Mouse (Mus musculus) left cerebral cortex, postnatal 14 days (tissue): ENCODE measurements around the gene Lpp. TPM values are rescaled to one million over a fixed set of nuclear protein-coding genes. Genes with fewer than 3 reads are reported as not detected.

ENCODE experiments used
- DNase-seq, 2 experiments: peaks; one replicate each; pipeline ENCODE4 v3.0.0; 2021 to 2022; ENCODE audit warnings: low spot score in 2 of 2, mixed read lengths in 1 of 2
- intact Hi-C: fragments of 180-260 bp; cut with DNase I; formaldehyde crosslinking; loops from one replicate; pipeline ENCODE4 v1.15.1; 2025
- total RNA-seq, 2 experiments: library from RNA; stranded (reverse); gene quantifications; 2 replicates each; pipeline ENCODE4 v1.2.3; 2021

Lpp gene
- total RNA-seq, 2 experiments from 2014 or later, result 6.8 to 8.3 TPM

- no peak for DNase-seq
- intact Hi-C loops, result no loop called here
Observed at GRCm38 (mm10) chr16:24396504-24396903, 3.2 kb downstream of the Lpp start.

- no peak for DNase-seq
Observed at GRCm38 (mm10) chr16:24398476-24398875, 5.2 kb downstream of the Lpp start.

DNA sequence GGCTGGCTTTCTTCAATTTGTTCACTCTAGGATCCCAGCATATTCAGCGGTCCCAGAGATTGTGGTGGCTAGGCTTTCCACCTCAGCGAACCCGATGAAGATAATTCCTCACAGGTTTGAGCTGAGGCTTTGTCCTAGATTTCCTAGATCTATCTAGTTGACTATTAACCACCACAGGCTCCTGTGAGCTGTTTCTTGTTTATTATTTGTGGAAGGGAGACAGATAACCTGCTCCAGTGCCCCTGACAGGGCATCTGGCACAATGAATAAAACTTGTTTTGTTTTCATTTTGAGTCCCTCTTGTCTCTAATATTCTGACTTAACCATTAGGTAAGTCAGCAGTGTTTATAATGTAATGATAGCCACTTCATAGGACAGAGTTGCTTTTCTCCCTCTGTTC, 5.6 kb downstream of the Lpp start:
- DNase-seq, result no peak
- intact Hi-C loops, result no loop called here

More at GRCm38 (mm10) chr16:24398476-24398875, 5.2 kb downstream of the Lpp start:
- intact Hi-C loops, result no loop called here

- no peak for DNase-seq
- intact Hi-C loops, result no loop called here
Observed at GRCm38 (mm10) chr16:24399524-24399923, 6.2 kb downstream of the Lpp start.

DNA sequence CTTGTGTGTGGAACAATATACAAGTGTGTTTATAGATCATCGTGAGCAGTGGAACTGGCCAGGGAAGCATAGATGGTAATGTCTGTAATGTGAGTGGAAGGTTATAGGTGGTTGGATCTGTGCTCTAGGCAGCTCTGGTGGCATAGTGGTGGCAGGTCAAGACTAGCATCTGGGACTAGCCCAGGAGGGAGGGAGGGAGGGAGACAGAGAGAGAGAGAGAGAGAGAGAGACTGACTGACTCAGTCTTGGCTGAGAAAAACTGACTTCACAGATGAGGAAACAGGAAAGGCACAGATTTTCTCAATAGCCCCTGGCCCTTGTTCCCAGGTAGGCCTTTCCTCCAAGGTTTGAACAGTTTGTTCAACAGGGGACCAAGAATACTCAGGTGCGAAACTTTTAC, 7.5 kb downstream of the Lpp start:
- DNase-seq, result no peak
- intact Hi-C loops, result no loop called here

DNA sequence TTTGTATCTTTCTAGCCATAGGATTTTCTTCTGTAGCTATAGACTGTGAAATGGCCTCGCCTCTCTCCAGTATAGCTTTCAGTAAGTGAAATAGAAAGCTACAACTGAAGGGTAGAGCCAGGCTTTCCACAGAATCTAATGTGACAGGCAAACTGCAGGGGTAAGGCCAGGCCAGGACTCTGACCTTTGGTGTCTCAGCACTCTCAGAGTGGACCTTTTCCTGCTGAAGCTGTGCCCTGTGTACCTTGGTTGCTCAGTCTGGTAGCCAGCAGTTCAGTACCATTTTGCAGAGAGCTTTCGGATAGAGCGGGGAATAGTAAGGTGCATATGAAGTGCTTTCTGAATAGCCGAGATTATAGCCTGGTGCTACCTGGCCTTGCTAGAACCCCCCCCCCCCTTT, 9.5 kb downstream of the Lpp start:
- intact Hi-C loops, result no loop called here
- DNase-seq, result no peak

DNA sequence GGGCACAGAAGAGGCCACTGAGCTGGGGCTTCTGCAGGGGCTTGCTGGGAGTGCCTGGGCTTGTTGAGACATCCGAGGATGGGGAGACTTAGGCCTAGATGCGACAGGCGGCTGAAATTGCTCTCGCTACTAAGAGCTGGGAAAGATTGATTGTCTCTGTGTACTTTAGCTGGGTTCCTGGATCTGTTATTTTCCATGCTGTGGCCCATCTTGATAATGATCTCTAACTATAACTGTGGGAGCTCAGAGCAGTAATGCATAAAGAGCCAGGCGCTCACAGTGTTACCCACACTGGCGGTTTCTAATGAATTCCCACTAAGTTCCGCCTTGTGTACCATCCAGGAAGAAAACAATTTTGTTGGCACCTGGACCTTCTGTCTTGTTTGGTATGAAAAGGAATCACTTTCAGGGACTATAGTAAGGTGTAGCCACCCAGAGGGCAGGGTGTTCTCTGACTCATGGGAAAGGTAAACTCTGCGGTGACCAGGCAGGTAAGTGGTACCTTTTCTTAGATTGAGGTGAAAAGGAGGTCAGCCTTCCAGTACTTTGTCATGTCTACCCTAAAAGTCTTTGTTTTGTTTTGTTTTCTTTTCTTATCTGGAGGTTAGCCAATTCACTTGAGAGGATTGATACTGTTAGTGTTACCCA, 10.6 kb downstream of the Lpp start:
- DNase-seq, result no peak
- intact Hi-C loops, result no loop called here

DNA sequence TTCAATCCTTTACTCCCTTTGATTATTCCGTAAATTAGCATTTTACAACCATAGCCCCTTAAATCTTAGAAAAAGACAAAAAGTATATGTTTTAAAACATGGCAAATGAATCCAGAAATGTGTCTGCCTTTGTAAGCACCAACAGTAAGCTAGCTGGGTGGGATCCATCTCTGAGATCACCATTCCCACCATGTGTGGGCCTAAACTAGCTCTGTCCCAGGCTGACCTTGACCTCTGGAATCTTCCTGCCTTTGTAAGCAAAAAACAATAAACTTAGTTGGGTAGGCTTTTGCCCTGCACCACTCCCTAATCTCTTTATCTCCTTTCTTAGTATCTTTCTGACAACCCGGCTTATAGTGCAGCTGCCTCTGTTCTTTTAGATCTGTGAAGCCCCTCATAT, 13.2 kb downstream of the Lpp start:
- DNase-seq, result no peak
- intact Hi-C loops, result no loop called here

DNA sequence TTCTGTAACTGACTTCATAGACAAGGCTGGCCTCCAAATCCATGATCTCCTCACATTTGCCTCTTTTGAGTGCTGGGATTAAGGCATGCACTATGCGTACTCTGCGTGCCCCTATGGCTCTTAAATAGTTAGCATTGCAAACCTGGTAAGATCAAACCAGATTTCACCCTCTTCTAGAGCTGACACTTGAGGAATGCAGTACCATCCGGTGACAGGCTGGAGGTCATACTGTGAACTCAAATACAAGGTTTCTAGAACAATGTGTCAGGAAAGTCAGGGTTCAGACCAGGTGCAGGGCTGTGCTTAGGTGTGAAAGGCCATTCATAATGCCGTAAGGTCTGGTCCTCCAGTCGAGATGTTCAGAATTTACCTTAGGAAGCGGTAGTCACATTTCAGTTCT, 18.0 kb downstream of the Lpp start:
- intact Hi-C loops, result no loop called here
- no peak for DNase-seq

GRCm38 (mm10) chr16:24412193-24412592, 18.9 kb downstream of the Lpp start:
- intact Hi-C loops, result no loop called here
- DNase-seq, result no peak

DNA sequence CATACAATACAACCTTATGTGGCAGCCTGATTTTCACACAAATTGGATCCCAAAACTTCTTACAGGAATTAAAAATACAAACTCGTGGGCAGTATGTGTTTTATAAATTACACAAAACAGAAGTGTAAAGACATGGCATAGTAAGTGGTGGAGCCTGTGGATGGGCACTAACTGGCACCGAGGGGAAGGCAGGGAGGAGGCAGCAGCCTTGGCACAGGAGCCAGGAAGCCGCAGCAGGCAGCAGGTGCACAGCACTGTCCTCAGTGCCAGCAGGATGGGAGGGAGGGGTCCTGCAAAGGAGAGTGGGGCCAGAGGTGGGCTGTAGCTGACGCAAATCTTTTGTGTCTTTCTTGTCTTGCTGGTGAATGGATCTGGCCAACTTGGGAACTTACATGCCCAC, 19.8 kb downstream of the Lpp start:
- DNase-seq, result no peak
- intact Hi-C loops, result no loop called here

- intact Hi-C loops, result no loop called here
- DNase-seq, result no peak
Observed at GRCm38 (mm10) chr16:24418022-24418421, 24.7 kb downstream of the Lpp start.

GRCm38 (mm10) chr16:24420603-24421120, 27.4 kb downstream of the Lpp start:
- intact Hi-C loops, result no loop called here
- no peak for DNase-seq

DNA sequence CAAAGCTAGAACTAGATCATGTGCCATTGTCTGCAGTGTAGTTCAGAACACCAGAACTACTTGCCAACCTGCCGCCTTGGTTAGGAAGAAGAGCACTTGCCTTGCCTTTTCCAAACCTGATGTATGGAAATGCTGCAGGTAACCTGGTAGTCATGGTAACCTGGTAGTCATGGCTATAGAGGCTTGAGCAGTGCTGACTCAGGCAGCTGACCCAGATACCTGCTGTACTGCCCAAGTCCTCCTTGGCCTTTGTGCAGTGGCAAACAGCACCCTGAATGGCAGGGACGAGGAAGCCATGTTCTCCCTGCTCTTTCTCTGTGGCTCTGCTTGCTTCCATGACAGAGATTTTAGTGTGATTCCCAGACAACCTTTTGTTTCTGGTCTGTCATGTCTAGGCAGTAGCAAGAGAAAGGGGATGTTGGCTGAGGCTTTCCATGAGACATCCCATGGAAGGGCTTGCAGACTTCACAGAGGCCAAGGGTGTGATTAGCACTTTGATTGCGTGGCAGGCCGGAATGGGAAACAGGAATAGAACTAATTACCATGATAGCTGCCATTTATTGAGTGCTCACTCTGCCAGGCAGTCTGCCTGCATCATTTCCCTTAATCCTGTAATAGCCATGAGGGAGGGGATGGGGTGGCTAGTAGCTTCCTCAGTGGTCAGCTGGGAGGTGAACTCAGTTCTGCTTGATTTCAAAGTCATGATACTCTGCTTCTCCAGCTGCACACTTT, 28.5 kb downstream of the Lpp start:
- intact Hi-C loops, result no loop called here
- DNase-seq, result no peak

DNA sequence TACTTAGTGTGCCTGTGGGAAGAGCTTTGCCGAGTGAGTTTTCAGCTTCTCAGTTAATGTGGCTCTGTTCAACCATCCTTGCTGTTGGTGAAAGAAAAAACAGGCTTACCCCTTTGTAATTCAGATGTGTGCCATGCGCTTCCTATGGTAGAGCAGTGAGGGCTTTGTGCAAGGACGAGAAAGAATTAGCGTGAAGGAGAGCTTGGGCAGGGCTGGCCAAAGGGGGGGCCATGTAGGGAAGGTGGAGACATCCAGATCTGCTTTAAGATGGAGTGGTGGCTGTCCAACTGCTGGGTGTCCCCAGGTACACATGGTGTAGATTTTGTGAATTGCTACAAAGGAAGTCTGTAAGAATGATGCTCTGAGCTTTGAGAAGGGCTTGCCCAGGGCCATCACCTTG, 29.9 kb downstream of the Lpp start:
- intact Hi-C loops, result no loop called here
- DNase-seq, result no peak

DNA sequence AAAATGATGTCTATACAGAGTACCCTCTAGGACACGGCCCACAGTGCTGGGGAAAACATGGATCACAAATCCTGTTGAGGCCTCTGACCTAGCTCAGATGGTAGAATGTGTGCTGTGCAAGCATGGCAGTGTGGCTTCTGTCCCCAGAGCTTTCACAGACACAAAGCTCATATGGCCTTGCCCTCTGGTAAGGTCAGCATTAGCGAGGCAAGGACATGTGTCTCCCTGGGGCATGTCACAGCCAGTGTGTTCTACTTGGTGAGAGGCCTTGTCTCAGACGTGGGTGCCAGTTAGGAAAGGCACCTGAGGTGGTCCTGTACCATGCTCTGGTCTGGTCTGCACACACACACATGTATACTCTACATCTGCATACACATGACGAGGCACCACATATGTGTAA, 30.4 kb downstream of the Lpp start:
- intact Hi-C loops, result no loop called here
- DNase-seq, result no peak

GRCm38 (mm10) chr16:24424356-24424977, 31.2 kb downstream of the Lpp start:
- no peak for DNase-seq
- intact Hi-C loops, result no loop called here

DNA sequence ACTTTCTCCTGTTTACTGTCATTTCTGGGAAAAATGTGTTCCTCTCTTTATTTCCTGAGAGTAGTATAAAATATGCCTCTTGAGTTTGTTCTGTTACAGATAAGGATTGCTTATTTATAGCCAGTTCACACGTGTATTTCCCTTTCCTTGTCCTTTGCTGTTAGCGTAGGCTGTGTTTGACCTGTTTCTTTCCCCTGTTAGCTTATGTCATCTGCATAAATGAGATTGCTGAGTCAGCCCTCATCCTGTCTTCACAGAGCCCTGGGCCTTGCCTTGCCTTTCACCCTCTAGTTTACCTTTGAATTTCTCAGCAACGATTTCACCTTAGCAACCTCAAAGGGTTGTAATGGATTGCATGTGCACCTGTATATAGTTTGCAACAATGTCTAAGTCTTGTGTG, 32.5 kb downstream of the Lpp start:
- intact Hi-C loops, result no loop called here
- no peak for DNase-seq

DNA sequence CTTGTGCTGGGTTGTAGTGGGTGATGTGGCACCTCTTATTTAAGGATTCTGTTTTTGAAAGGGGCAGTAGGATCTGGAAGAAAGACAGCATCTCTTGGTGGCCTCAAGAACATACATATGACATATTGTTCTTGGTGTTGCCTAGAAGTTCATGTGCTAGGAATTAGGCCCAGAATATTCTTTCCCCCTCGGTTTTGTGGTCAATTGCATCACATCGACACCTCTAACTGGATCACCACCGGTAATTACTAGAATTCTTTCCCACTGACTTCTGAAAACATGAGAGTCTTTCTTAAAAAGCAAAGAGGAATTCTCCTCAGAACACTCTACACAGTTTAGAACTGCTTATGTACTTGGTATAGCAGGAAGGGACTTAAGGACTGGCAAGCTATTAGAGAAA, 34.3 kb downstream of the Lpp start:
- no peak for DNase-seq
- intact Hi-C loops, result no loop called here

GRCm38 (mm10) chr16:24428055-24428454, 34.7 kb downstream of the Lpp start:
- DNase-seq, result no peak
- intact Hi-C loops, result no loop called here

GRCm38 (mm10) chr16:24428742-24429141, 35.4 kb downstream of the Lpp start:
- intact Hi-C loops, result no loop called here
- DNase-seq, result no peak
